Mouse (Mus musculus) heart, adult 2 months (tissue): ENCODE measurements at regions not wholly inside any gene's neighbourhood (a gene's known extent, or its start where the extent isn't known, plus 50 kb on each side); places are given as distances from the start of the nearest gene placed in this dataset.

Source experiments
- CTCF ChIP-seq: fragments of 200-600 bp; IDR thresholded peaks from 2 replicates; pipeline ENCODE4 v1.8.1; 2022; ENCODE audit warnings: antibody characterized with exemption, mild to moderate bottlenecking, moderate library complexity
- POLR2A ChIP-seq: fragments of 200-500 bp; IDR thresholded peaks from 2 replicates; pipeline ENCODE4 v1.6.1; 2011; ENCODE audit warnings: mild to moderate bottlenecking, low read depth, low read length, control low read depth; ENCODE audit not compliant: insufficient read depth

DNA sequence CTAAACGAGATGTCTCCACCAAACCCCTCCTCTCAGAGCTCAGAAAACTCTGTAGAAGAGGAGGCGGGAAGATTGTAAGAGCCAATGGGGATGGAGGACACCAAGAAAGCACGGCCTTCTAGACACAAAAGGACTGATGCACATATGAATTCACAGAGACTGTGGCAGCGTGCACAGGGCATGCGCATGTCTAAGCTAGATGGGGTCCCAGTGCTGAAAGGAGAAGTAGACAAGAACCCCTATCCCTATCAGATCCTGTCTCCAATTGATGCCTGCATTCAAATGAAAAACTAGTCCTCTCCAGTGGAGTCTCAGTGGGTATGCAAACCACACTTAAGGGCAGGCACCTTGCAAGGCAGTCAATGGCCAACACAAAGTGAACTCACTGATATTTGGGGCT lies 123.3 kb downstream of the Dhrs2 start:
- TF ChIP-seq CTCF (no peak), POLR2A (no peak)
